24 mouse cellular contexts compared by ENCODE assay signal in genomic region chr2:77726798-77727197, GRCm38 (mm10).
"Had no signal": no experiment of that assay in that cellular context is flagged by ENCODE, and none has a peak within 500 bp of the region (broad histone marks: within the 10 kb centered on the region; RNA-seq: fewer than 3 reads in every experiment).

No protein-coding gene starts in this region.

- H3K4me1 ChIP-seq: limb, embryonic 10.5 days; limb, embryonic 13.5 days; liver, embryonic 12.5 days; liver, embryonic 15.5 days; lung, embryonic 15.5 days; megakaryocyte, embryonic 14.5 days; midbrain, embryonic 10.5 days; midbrain, embryonic 13.5 days; neural tube, embryonic 13.5 days; stomach, embryonic 15.5 days had no signal

- H3K9ac ChIP-seq: limb, embryonic 13.5 days; liver, embryonic 12.5 days; liver, embryonic 15.5 days; lung, embryonic 15.5 days; midbrain, embryonic 13.5 days; neural tube, embryonic 13.5 days; stomach, embryonic 15.5 days had no signal

- H3K4me2 ChIP-seq: limb, embryonic 13.5 days; liver, embryonic 12.5 days; liver, embryonic 15.5 days; lung, embryonic 15.5 days; midbrain, embryonic 13.5 days; neural tube, embryonic 13.5 days; stomach, embryonic 15.5 days had no signal

- ATAC-seq: liver, embryonic 12.5 days; midbrain, embryonic 13.5 days; midbrain, embryonic 16.5 days had no signal

- H3K36me3 ChIP-seq: limb, embryonic 10.5 days; limb, embryonic 13.5 days; liver, embryonic 12.5 days; liver, embryonic 15.5 days; lung, embryonic 15.5 days; midbrain, embryonic 10.5 days; midbrain, embryonic 13.5 days; neural tube, embryonic 13.5 days; stomach, embryonic 15.5 days had no signal

- H3K9me3 ChIP-seq: limb, embryonic 10.5 days; limb, embryonic 13.5 days; liver, embryonic 12.5 days; liver, embryonic 15.5 days; lung, embryonic 15.5 days; midbrain, embryonic 10.5 days; midbrain, embryonic 13.5 days; neural tube, embryonic 13.5 days; stomach, embryonic 15.5 days had no signal

- H3K27me3 ChIP-seq: limb, embryonic 13.5 days; liver, embryonic 12.5 days; liver, embryonic 15.5 days; lung, embryonic 15.5 days; megakaryocyte, embryonic 14.5 days; midbrain, embryonic 13.5 days; neural tube, embryonic 13.5 days; stomach, embryonic 15.5 days had no signal

- H3K27ac ChIP-seq: kidney, postnatal 0 days; layer of hippocampus, adult 2 months; limb, embryonic 10.5 days; limb, embryonic 13.5 days; liver, embryonic 12.5 days; liver, embryonic 15.5 days; lung, embryonic 15.5 days; midbrain, embryonic 10.5 days; midbrain, embryonic 13.5 days; neural tube, embryonic 13.5 days; stomach, embryonic 15.5 days had no signal

- H3K4me3 ChIP-seq: layer of hippocampus, adult 2 months; limb, embryonic 10.5 days; limb, embryonic 13.5 days; liver, embryonic 12.5 days; liver, embryonic 15.5 days; lung, embryonic 15.5 days; megakaryocyte, embryonic 14.5 days; midbrain, embryonic 10.5 days; midbrain, embryonic 13.5 days; myocyte; neural tube, embryonic 13.5 days; stomach, embryonic 15.5 days had no signal

- DNase-seq: kidney, adult 2 months; kidney, postnatal 25 days; layer of hippocampus, adult 9-11 months; liver; lung, adult 18-20 months; lung, postnatal 10 days; lung, postnatal 36 days; right cerebral cortex, postnatal 25 days; spleen, adult 18-20 months; thymus, postnatal 25 days had no signal
